Mouse (Mus musculus) ES-E14 (cell line): ENCODE measurements around the gene Nol4l. TPM values are rescaled to one million over a fixed set of nuclear protein-coding genes. Genes with fewer than 3 reads are reported as not detected.
A peak's percentile ranks its signal among the peaks of the same experiment; 100 is the strongest.

Experiments
- DNase-seq: peaks from one replicate; pipeline ENCODE4 v3.0.0-alpha.2; 2013; ENCODE audit warnings: low read depth, low spot score
- H3K27ac ChIP-seq: 2 replicates; pipeline ENCODE4 v1.5.1; 2012; ENCODE audit warnings: low read depth, mild to moderate bottlenecking, low read length, moderate library complexity, mixed read lengths; ENCODE audit not compliant: poor library complexity, insufficient read depth, severe bottlenecking
- H3K36me3 ChIP-seq: 2 replicates; pipeline ENCODE4 v1.6.1; 2012; ENCODE audit warnings: mild to moderate bottlenecking, low read length, moderate library complexity, mixed read lengths; ENCODE audit not compliant: control insufficient read depth, poor library complexity, insufficient read depth, severe bottlenecking
- H3K4me1 ChIP-seq, 2 experiments: fragments of 150-350 bp in 1 of 2; sonication (generic) in 1 of 2; 2 replicates each; pipeline ENCODE4 v1.6.1; 2012; ENCODE audit warnings: low read length in 2 of 2, mild to moderate bottlenecking in 1 of 2, mixed read lengths in 1 of 2; ENCODE audit not compliant: control insufficient read depth in 2 of 2, insufficient read depth in 2 of 2, poor library complexity in 1 of 2
- H3K4me3 ChIP-seq, 2 experiments: fragments of 150-350 bp in 1 of 2; sonication (generic) in 1 of 2; 2 replicates each; pipeline ENCODE4 v1.5.1; 2012; ENCODE audit warnings: low read length in 2 of 2, low read depth in 1 of 2, mild to moderate bottlenecking in 1 of 2, mixed read lengths in 1 of 2; ENCODE audit not compliant: insufficient read depth in 1 of 2, poor library complexity in 1 of 2, severe bottlenecking in 1 of 2
- H3K9ac ChIP-seq: 2 replicates; pipeline ENCODE4 v1.6.1; 2012; ENCODE audit warnings: low read depth, mild to moderate bottlenecking, low read length, mixed read lengths; ENCODE audit not compliant: poor library complexity, insufficient read depth, severe bottlenecking
- H3K9me3 ChIP-seq: fragments of 150-350 bp; sonication (generic); 2 replicates; pipeline ENCODE4 v1.6.1; 2012; ENCODE audit warnings: low read depth, mild to moderate bottlenecking, low read length; ENCODE audit not compliant: control insufficient read depth, insufficient read depth
- CHD2 ChIP-seq: IDR thresholded peaks from 2 replicates; pipeline ENCODE4 v1.6.1; 2014; ENCODE audit warnings: mild to moderate bottlenecking, low read depth, low read length, inconsistent platforms
- HCFC1 ChIP-seq: IDR thresholded peaks from 2 replicates; pipeline ENCODE4 v1.6.1; 2012; ENCODE audit warnings: low read length, inconsistent platforms, borderline replicate concordance; ENCODE audit not compliant: insufficient read depth
- MAFK ChIP-seq: IDR thresholded peaks from 2 replicates; pipeline ENCODE4 v1.6.1; 2014; ENCODE audit warnings: mild to moderate bottlenecking, low read depth, low read length, inconsistent platforms; ENCODE audit not compliant: insufficient read depth
- ZC3H11A ChIP-seq: IDR thresholded peaks from 2 replicates; pipeline ENCODE4 v1.6.1; 2012; ENCODE audit warnings: low read depth, mild to moderate bottlenecking, inconsistent platforms, low read length, borderline replicate concordance
- ZNF384 ChIP-seq: IDR thresholded peaks from 2 replicates; pipeline ENCODE4 v1.6.1; 2012; ENCODE audit warnings: low read depth, low read length, inconsistent platforms
- in situ Hi-C, 2 experiments: fragments of 600-800 bp; cut with MboI; formaldehyde crosslinking; loops; one replicate each; pipeline ENCODE4 v1.15.1; 2025; ENCODE audit warnings: low sequenced_read_pairs in 2 of 2, inconsistent platforms in 1 of 2; ENCODE audit not compliant: unreplicated experiment in 2 of 2
- total RNA-seq: library from RNA; depleted of rRNA; stranded (reverse); fragments of 300-350 nt; gene quantifications from 2 replicates; pipeline ENCODE4 v1.2.3, GENCODE M21; 2012

Nol4l gene
- total RNA-seq, 1 experiment: 3.8 TPM

GRCm38 (mm10) chr2:153524727-153525126, 5.0 kb downstream of the Nol4l start:
- peaks cover 4 to 38% of the 10 kb centered on the region in 2 experiments; a peak in 3 of 4 replicates for H3K4me1 ChIP-seq
- no peak overlapping the region for H3K9ac ChIP-seq
- no peak overlapping the region for H3K4me3 ChIP-seq
- in situ Hi-C loops: no loop called here
- no peaks in the 10 kb centered on the region for H3K36me3 ChIP-seq
- no peaks in the 10 kb centered on the region for H3K9me3 ChIP-seq
- H3K27ac ChIP-seq: no peak overlapping the region
- TF ChIP-seq HCFC1 (no peak), ZC3H11A (no peak), MAFK (no peak), CHD2 (no peak)
- DNase-seq: no peak

GRCm38 (mm10) chr2:153523656-153524055, 6.1 kb downstream of the Nol4l start:
- Histone ChIP-seq H3K27ac (no peak overlapping the region), H3K4me1 (peaks cover 4 to 45% of the 10 kb centered on the region in 2 experiments; a peak in 3 of 4 replicates), H3K9me3 (no peaks in the 10 kb centered on the region), H3K9ac (no peak overlapping the region), H3K36me3 (no peaks in the 10 kb centered on the region), H3K4me3 (no peak overlapping the region)
- TF ChIP-seq ZC3H11A: no peak
- TF ChIP-seq CHD2: no peak
- TF ChIP-seq ZNF384: no peak
- TF ChIP-seq MAFK: no peak
- TF ChIP-seq HCFC1: no peak
- in situ Hi-C loops: no loop called here
- DNase-seq: no peak

- TF ChIP-seq HCFC1 (no peak), CHD2 (no peak), ZNF384 (no peak), ZC3H11A (no peak), MAFK (no peak)
- DNase-seq: no peak
- in situ Hi-C loops: no loop called here
- no peaks in the 10 kb centered on the region for H3K36me3 ChIP-seq
- H3K9me3 ChIP-seq: no peaks in the 10 kb centered on the region
- peaks cover 4 to 48% of the 10 kb centered on the region in 2 experiments; a peak in 3 of 4 replicates for H3K4me1 ChIP-seq
- no peak overlapping the region for H3K4me3 ChIP-seq
- H3K9ac ChIP-seq: no peak overlapping the region
- H3K27ac ChIP-seq: no peak overlapping the region
Observed at GRCm38 (mm10) chr2:153523143-153523542, 6.6 kb downstream of the Nol4l start.

- in situ Hi-C loops: no loop called here
- no peak for DNase-seq
- H3K4me1 ChIP-seq: peaks cover 3 to 48% of the 10 kb centered on the region in 2 experiments; a peak in 3 of 4 replicates
- no peaks in the 10 kb centered on the region for H3K36me3 ChIP-seq
- H3K9ac ChIP-seq: no peak overlapping the region
- H3K27ac ChIP-seq: no peak overlapping the region
- H3K9me3 ChIP-seq: no peaks in the 10 kb centered on the region
- H3K4me3 ChIP-seq: no peak overlapping the region
- TF ChIP-seq CHD2: no peak
- no peak for TF ChIP-seq HCFC1
- no peak for TF ChIP-seq ZNF384
- no peak for TF ChIP-seq ZC3H11A
Observed at GRCm38 (mm10) chr2:153522270-153522669, 7.5 kb downstream of the Nol4l start.

DNA sequence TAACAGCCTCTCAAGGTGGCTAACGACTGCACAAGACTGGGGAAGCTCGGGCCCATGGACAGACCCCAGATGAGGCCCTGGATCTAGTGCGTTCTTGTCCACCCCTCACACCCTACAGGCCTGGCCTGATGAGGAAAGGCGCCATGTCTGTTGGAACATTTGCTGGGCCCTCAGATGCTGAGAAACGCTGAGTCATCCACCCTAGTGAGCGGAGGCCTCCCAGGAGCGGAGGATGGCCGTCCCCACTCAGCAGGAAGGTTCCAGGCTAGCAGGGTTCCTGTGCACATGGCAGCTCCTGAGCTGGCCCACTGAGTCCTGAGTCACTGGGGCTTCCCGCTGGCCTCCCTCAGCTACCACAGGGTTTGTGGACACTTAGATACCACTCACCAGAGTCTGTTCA, 9.7 kb downstream of the Nol4l start:
- DNase-seq: no peak
- in situ Hi-C loops: no loop called here
- peaks cover 2 to 37% of the 10 kb centered on the region in 2 experiments; a peak in 3 of 4 replicates for H3K4me1 ChIP-seq
- TF ChIP-seq ZC3H11A (no peak), MAFK (peak; percentile 78)
- no peaks in the 10 kb centered on the region for H3K36me3 ChIP-seq
- H3K27ac ChIP-seq: no peak overlapping the region
- no peak overlapping the region for H3K4me3 ChIP-seq
- H3K9ac ChIP-seq: peak overlapping the region; percentile 41; the same call in 1 of the 2 replicates
- H3K9me3 ChIP-seq: no peaks in the 10 kb centered on the region
